Mouse (Mus musculus) frontal cortex, adult 2 months (tissue): ENCODE measurements around the gene Nt5c1a. TPM values are rescaled to one million over a fixed set of nuclear protein-coding genes. Genes with fewer than 3 reads are reported as not detected.
"Not testable (repeated sequence)": the region's sequence is repeated elsewhere in the genome, so short reads cannot be mapped to it uniquely, and the experiment has no call there.

ENCODE experiments used
- DNase-seq, 2 experiments: peaks; one replicate each; pipeline ENCODE4 v3.0.0; 2022; ENCODE audit warnings: low spot score in 1 of 2; ENCODE audit errors: extremely low spot score in 1 of 2
- polyA plus RNA-seq: library from polyadenylated mRNA; depleted of rRNA; stranded (reverse); fragments of >200 nt; gene quantifications from 2 replicates; pipeline ENCODE4 v1.2.3, GENCODE M21; 2012; rRNA removed

Gene Nt5c1a
- polyA plus RNA-seq: 3.2 and 3.8 TPM in 2 replicates

DNA sequence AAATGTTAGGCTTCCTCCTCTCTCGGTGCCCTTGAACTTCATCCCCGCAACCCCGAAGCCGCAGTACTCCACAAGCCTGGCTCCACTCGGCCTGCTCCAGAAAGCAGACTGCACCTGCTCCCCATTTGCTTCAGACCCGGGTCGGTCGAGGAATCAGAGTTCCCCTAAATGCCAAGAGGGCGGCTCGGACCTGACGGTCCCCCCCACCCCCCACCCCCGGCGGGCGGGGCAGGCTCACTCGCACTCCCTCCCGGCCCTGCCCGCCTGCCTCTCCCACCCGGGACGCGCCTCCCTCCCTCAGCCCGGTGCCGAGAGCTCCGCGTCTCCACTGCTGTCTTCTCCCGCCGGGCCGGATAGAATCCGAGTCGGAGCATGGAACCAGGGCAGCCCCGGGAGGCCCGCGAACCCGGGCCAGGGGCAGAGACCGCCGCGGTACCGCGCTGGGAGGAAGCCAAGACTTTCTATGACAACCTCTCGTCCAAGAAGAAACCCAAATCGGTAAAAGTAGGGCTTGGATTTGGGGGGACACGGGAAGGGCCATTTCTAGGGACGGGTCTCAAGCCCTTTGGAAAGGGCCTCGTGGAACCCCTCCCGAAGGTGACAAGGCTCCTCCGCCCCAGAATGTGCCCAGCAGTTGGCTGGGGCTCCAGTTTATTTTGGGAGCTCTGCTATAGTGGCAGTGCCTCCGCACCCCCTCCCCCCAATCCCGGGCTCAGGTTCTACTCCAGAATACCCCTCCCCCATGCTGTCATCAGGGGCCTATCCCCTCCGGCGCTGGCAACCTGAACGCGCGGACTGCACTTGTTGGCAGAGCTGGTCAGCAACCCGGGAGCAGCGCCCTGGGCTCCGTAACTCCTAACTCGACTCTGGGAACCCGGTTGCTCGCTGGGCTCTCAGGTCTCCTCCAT lies at the start of gene Nt5c1a:
Gene Nt5c1a, plus strand, starts transcription at position 319 of the 908 bp plus-strand sequence.
- peak in 1 of 2 experiments; percentile 43 for DNase-seq

DNA sequence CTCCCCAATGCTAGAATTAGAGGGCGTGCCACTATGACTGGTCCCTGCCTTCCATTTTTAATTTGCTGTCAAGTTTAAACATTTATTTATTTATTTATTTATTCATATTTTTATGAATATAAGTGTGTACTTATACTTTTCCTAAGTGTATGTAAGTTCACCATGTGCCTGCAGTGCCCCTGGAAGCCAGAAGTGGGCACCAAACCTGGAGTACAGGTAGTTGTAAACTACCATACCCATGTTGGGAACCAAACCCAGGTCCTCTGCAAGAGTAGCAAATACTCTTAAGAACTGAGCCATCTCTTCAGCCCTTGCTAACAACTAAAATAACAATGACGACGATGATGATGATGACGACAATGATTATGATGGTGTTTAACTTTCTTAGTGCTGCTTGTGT lies 49.3 kb upstream of the Nt5c1a start:
- DNase-seq: no peak

DNA sequence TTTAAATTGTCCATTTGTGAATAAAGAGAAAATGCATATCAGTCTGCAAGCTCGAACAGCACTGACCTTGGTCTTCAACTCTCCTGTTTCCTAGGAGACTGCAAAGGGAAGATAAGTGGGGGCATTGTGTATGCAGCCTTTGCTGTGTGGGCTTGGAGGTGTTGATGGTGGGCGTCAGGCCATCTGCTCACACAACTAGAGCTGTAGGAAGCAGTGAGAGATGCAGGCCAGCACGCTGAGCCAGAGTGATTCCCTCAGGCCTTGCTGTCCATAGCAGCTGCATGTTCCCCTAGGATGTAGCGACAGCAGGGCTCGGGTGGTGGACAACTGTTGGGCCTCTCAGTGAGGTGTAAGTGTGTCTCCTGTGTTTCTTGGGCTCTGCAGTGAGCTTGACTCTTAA lies 48.3 kb upstream of the Nt5c1a start:
- DNase-seq: peak; percentile 82 to 87

DNA sequence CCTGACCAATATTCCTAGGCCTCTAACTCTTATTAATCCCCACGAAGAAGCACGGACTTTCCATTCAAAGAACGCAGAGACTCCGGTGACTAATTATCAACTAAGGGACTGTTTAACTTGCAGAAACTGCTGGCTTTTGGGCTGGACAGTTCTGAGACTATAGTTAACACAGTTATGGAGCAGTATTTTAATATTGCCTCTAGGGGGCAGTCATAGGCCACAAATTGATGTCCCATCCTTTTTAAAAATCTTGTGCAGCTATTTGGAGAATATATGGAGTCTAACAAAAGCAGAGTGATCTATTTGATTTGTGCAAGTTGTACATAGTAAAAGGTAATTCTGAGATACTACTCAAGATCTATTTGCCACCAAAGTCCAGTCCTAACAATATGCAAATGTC lies 46.3 kb upstream of the Nt5c1a start:
- peak in 1 of 2 experiments; percentile 86 for DNase-seq

DNA sequence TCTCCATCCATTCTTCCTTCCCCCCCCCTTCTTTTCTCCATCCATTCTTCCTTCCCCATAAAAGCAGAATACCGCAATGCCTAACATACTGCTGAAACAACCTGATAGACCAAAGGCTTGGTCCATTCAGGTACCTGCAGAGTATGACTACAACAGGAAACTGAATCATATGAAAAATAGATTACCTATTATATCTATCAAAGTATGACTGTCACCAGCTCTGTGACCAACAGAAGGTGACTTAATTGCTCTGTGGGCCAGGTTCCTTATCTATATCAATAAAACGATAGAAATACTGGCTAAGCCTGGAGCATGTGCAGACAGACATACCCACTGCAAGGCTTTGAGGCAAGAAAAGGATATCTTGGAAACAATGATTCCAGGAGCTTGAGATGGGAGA lies 45.9 kb upstream of the Nt5c1a start:
- no peak for DNase-seq

DNA sequence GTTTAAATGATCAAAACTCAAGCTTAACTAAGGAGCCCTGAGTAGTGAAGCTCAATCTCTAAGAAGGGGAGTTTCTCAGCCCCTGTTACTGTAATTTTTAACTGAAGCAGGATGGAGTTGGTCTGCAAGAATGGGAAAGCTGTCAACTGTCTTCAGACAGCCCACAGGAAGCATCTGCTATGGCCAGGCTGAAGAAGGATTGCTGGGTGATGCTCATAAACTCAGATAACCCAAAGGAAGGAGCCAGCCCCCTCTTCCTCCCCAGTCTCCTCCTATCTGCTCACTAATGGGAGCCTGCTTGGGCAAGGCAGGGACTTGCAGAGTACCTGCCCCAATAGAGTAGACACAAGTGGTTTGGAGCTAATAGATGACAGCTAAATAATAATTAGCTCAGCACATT lies 45.5 kb upstream of the Nt5c1a start:
- no peak for DNase-seq

DNA sequence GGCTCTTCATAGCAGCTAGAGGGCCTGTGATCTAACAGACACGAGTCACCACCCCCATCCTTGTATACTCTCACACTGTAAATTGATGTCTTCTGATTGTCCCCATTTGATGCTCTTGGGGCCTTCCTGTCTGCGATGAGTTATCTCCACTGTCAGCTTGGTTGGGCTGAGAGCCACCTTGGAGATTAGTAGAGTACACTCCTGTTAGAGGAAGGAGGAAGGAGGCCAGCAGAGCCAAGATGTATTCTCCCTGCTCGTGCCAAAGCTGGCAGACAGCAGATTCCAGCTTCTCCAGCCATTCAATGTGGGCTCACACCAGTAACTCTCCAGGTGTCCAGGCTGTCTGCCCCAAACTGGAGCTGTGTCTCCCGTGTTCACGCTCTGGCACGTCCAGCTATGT lies 40.7 kb upstream of the Nt5c1a start:
- no peak for DNase-seq

DNA sequence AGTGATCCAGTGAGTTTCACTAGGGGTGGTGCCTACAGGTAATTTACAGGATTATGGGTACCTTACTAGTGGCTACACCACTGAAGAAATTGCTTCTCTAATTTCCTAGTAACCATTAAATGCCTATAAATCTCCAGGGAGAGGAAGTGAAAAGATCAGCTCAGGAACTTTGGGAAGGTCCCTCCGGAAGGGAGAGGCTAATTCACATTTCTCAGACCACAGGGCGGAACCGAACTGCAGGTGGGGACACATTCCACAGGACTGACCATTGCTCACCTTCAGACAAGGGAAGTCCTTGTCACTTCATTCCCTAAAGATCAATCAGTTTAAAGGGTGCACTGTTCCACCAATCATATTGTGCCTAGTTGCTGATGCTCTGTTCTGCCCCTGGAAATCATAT lies 40.1 kb upstream of the Nt5c1a start:
- DNase-seq: not testable (repeated sequence)

DNA sequence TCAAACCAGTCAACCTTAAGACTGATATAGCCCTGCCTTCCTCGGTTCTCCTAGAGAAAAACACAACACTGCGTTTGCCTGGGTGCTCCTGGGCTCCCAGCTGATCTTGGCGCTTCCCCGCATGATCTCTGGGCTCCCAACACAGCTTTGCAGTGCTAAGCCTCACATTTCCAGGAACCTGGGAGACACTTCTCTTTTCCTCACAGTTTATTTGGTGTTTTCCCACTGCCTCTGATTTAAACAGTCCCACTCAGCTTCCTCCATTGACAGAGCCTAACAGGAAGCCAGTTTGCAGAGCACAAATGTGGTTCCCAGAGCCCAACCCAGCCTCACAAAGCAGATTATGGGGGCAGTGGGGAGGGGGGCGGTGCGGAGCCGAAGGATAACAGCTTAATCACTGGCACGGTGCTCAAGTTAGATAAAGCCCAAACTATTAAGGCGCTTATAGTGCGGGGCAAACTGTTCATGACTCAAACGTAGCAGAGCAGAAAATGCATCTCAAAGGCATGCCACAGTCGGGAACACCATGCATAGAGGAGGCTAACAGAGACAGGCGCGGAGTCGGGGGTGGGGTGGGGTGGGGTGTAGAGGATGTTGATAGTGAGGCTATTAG lies 38.9 kb upstream of the Nt5c1a start:
- DNase-seq: peak in 1 of 2 experiments; percentile 31

DNA sequence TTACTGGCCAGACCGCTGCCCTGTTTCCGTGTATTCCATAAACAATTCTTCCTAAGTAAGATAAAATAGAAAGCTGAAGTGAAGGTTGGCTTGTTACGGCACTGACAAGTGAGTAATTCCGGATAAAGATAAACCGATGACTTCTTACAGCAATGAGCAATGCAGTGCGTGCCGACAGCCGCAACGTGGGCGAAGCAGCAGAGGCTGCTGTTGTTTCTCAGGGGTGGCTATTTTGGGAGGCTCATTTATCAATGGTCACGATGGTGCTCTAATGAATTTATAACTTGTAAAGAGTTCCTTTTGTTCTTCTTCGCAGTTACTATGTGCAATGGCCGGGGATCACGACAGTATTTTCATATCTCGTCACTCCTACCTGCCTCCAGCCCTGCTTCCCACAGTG lies 37.1 kb upstream of the Nt5c1a start:
- peak; percentile 61 to 76 for DNase-seq

DNA sequence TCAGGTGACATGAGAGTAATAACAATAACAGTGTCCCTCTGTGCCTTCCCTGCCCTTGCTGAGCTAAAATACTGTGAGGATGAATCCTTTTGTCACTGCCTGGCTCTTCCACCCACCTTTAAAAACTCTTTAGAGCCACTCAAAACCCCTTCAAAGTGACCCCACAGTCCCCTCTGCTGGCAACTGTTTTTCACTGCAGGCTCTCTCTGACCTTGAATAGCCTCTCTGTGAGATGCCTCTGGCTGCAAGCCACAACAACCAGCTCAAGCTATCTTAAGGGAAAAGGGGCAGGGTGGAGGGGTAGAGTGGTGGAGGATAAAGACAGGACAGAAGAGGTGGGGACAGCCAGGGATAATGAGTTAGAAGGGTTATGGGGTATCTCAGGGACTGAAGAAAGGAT lies 29.5 kb upstream of the Nt5c1a start:
- DNase-seq: no peak

DNA sequence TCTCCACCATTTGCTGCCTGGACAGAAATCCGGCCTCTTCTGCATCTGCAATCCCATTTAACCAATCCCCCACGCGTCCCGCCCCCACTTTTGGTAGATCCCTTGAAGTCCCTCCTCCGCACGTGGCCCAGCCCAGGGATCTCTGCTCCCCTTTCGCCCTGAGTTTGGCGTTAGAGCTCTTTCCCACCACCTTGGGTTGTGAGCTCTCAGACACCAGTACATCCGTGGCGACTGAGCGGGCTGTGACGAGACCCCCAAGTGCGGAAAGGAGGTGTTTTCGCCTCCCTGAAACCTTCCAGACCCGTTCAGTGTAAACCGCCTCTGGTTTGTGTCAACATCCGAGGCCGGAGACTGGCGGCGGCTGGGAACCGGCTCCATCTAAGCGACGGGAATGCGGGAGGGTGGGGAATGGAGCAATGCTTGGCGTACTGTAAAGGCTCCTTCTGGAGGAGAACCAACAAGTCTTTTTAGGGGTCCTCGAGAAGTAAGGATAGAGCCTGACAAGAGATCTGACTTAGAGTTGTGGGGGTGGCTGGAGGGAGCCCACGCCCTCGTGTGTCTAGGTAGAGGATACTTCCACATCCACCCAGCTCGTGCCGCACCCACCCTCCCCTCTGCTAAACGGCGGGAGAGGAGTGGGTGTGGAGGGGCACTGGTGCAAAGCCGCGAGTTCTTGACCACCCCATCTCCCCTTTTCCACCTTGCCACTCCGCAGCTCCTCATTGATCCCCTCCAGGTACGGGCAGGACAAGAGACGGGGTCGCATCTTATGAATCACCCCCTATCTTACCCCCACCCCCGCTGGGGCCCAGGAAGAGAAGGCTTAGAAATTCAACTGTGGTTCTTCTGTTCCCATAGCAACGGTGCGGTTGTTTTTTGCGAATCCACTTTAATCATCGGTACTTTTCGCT lies 18.7 kb upstream of the Nt5c1a start, which contains the start of gene Hpcal4:
Gene Hpcal4, plus strand, starts transcription at position 900 of the 911 bp plus-strand sequence.
- peak in 1 of 2 experiments; percentile 59 for DNase-seq

DNA sequence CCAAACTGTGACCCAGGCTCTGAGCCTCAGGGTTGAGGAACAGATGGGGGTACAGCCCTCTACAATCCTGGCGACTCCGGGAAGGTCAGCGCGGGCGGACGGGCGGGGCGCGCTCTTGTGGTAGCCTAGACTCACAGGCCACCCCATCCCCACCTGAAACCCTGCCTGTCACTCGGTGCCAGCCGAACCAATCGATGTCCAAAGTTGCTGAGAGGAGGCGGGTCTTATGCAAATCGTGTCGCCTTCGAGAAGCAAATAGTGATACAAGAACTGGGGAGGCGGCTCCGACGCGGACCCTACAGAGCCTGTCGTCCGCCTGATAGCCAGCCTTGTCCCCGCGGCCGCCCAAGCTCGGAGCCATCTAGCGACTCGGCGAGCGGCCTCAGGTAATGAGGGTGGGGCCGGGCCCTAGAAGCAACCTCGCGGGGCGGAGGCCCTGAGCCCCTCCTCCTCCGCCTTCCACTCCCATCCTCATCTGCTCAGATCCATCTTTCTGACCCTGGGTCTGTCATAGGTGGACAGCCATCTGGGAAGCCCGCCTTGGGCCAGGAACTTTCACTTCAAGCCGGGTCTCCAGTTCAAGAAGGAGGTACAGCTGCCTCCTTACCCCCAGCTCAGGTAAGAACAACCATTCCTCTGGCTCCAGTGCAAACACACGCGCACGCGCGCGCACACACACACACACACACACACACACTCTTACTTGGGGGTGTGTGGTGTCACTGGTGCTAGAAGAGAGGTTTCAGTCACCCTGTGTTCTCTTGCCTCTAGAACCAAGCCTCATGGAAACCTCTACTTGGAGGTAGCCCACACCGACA lies 17.9 kb upstream of the Nt5c1a start:
- peak; percentile 88 to 92 for DNase-seq

DNA sequence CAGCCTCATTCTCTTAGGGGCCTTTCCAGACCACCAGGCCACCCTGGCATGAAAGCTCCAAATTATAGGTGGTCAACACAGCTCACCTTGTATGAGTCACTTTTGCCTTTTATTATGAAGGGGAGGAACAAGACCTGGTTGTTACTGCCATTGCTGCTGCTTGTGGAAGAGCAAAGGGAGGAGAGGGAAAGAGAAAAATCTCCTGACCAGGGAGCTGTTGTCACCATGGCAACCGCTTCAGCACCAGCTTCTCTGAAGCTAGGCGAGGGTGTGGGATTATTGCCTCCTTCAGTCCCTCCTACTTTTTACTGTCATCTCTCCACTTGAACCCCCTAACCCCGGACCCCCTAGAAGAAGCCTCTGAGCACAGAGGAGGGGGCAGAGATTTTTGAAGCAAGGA lies 16.5 kb upstream of the Nt5c1a start:
- peak in 1 of 2 experiments; percentile 63 for DNase-seq

DNA sequence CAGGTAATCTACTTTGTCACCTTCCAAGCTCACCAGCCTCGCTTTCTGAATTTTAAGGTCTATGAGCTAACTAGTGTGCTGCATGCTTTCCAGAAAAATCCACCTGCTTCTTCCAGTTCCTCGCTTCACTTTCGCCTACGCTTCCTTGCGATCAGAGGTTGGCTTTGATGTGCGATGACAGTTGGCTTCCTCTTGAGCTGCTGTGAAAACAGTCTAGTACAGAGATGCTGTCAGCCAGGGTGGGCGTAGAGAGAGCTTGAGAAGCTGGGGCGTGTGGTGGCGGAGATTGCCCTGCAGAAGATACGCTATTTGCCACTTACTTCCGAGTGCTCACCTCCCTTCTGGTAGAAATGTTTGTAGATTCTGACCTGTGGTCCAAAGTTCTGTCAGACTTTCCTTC lies 9.0 kb upstream of the Nt5c1a start:
- DNase-seq: peak; percentile 61 to 77

DNA sequence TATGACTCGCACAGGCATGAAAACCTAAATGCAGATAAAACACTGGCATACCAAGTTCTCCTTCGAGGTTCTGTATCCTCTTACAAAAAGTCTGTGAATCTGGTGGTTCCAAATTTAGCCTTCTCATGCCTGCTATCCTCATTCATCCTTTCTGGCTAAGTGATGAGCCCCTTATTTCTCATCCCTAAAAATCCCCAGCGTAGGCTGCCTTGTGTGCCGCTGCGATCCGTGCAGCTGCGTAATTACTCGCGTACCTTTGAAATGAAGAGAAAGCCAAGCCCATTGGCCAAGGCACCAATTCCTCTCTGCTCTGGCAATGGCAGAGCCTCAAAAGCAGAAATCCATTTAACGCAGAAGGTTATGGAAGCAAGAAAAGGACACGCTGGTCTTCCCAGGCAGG lies 7.5 kb upstream of the Nt5c1a start:
- DNase-seq: peak in 1 of 2 experiments; percentile 60

DNA sequence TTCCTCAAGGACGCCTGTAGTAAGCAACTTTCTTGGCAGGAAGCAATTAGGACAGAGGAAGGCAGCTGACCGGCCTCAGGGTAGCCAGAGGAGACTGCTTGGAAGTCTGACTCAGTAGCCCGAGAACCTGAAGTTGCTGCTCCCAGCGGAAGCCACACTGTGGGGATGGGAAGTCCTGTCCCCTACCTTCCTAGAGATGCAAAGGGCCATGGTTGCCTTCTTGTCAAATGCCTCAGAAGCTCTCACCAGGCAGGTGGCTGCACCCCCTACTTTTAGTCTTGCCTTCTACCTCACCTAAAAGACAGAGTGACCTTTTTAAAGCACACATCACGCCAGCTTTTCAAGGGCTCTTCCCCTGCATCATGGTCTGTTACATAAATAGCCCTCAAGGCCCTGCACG lies 4.6 kb upstream of the Nt5c1a start:
- DNase-seq: no peak

DNA sequence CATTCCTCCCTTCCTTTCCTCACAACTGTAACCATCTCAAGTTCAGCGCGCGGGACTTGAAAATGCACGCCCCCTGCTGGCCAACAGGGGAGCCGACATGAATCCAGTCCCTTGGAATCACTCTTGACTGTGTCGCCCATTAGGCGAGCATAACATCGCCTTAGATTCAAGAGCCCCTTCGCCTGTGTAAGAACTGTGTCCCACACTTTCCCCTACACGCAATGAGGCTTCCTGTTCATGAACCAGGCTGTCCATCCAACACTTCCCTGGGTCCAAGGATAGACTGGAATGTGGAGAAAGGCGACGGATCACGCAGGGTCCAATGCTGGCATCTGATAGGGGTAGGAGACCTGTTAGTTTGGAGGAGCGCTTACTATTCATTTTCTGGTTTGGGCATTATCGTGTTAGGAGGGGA lies 526 bp upstream of the Nt5c1a start:
- peak in 1 of 2 experiments; percentile 85 for DNase-seq

DNA sequence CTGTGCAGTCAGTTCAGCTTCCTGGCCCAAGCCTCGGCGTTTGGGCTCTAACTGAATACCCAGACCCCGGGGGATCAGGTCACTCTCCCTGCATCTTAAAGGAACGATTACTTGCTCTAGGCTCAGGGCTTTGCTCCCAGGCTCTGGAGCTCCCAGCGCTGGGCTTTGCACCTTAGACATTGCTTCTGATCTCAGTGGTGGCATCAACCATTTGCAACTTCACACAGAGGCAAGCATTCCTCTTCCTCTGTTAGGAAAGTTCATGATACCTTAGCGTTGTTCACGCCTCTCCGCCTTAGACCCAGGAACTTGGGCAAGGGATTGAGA lies 753 bp downstream of the Nt5c1a start:
- no peak for DNase-seq

DNA sequence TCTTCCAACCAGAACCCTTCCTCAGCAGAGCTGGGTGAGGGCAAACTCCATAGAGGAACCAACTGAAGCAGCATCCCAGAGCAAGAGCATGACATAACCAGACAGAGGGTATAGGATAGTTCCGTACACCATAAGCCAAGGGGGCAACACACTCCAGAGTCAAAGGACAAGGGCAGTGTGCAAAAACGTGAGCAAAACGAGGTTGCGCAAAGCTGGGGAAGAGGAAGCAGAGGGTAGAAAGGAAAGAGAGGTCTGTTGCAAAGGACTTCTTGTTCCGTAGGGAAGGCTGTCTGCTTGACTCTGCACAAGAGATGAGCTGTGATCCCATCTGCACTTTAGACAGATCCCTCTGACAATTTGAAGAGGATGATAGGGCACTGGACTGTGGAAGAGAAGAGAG lies 6.0 kb downstream of the Nt5c1a start:
- DNase-seq: no peak
